Mouse (Mus musculus) spleen, adult 2 months (tissue): ENCODE data around the gene Gm21969. TPM values are rescaled to one million over a fixed set of nuclear protein-coding genes. Genes with fewer than 3 reads are reported as not detected.

Experiments
- DNase-seq, 2 experiments: peaks; one replicate each; pipeline versions ENCODE4 v3.0.0 to v3.0.0-alpha.2; 2012 to 2021; ENCODE audit warnings: low spot score in 2 of 2, low read depth in 1 of 2
- H3K27ac ChIP-seq: fragments of 200-500 bp; 2 replicates; pipeline ENCODE4 v1.5.1; 2012; ENCODE audit warnings: low read length, inconsistent platforms; ENCODE audit not compliant: insufficient read depth
- H3K27me3 ChIP-seq: fragments of 200-500 bp; 2 replicates; pipeline ENCODE4 v1.6.1; 2012; ENCODE audit warnings: mild to moderate bottlenecking, moderate library complexity, low read length, inconsistent platforms; ENCODE audit not compliant: control insufficient read depth, insufficient read depth
- H3K36me3 ChIP-seq: fragments of 200-500 bp; 2 replicates; pipeline ENCODE4 v1.6.1; 2012; ENCODE audit warnings: mild to moderate bottlenecking, low read length, inconsistent platforms; ENCODE audit not compliant: control insufficient read depth, insufficient read depth
- H3K4me1 ChIP-seq: fragments of 200-500 bp; 2 replicates; pipeline ENCODE4 v1.6.1; 2011; ENCODE audit warnings: inconsistent platforms; ENCODE audit not compliant: control insufficient read depth, insufficient read depth, insufficient read length
- H3K4me3 ChIP-seq: fragments of 200-500 bp; 2 replicates; pipeline ENCODE4 v1.5.1; 2011; ENCODE audit warnings: mild to moderate bottlenecking, inconsistent platforms; ENCODE audit not compliant: insufficient read depth, insufficient read length; ENCODE audit errors: extremely low read depth
- CTCF ChIP-seq: fragments of 200-500 bp; IDR thresholded peaks from 2 replicates; pipeline ENCODE4 v1.5.1; 2011; ENCODE audit warnings: mild to moderate bottlenecking, inconsistent platforms; ENCODE audit not compliant: insufficient read depth, insufficient read length, insufficient replicate concordance; ENCODE audit errors: extremely low read depth
- POLR2A ChIP-seq: fragments of 200-500 bp; IDR thresholded peaks from 2 replicates; pipeline ENCODE4 v1.6.1; 2011; ENCODE audit warnings: low read depth, low read length, inconsistent platforms
- WGBS: fragments of 180-500 bp; shearing (Covaris S2); methylation state at CpG from one replicate; pipeline ENCODE4 v1.1.7; 2018; 5-methylcytosine and 5-hydroxymethylcytosine counted together
- polyA plus RNA-seq: library from polyadenylated mRNA; depleted of rRNA; stranded (reverse); fragments of >200 nt; gene quantifications from 2 replicates; pipeline ENCODE4 v1.2.3, GENCODE M21; 2012

Gm21969 gene
- polyA plus RNA-seq, 1 experiment: 0.01 TPM

DNA sequence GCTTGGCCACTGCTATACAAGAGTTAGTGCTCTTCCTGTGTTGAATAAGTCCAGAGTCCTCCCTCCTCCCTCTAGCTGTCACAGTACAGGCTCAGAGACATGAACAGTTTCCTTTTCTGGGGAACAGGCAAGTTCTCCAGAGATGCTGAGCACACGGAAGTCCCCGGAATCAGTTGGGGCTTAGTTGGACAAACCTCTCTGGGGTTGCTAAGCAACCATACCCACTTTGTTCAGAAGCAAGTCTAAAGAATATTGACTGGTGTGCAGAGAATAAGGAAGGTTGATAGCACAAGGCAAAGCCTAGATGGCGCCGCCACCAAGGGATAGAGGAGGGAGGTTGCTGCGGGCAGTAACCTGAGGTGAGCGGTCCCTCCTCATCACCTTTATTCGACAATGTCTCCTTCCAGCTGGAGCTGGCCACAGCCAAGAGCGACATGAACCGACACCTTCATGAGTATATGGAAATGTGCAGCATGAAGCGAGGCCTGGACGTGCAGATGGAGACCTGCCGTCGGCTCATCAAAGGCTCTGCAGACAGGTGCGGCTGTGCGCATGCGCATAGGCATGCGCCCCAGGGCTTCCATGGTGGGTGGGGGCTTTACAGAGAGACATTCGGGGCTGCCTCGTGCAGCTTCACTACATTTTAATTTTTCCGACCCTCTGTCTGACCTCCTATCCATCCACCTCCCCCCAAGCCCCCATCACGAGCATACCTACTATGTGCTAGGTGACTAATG lies 11.7 kb downstream of the Gm21969 start:
- 92% methylated on average over 21 of the region's 21 CpGs for WGBS
- Histone ChIP-seq H3K36me3 (no peaks in the 10 kb centered on the region; the same call in 1 of the 2 replicates), H3K27ac (no peak overlapping the region), H3K4me1 (peaks cover 9% of the 10 kb centered on the region; the same call in 1 of the 2 replicates), H3K27me3 (no peaks in the 10 kb centered on the region), H3K4me3 (no peak overlapping the region)
- TF ChIP-seq POLR2A (no peak), CTCF (no peak)
- DNase-seq: no peak

DNA sequence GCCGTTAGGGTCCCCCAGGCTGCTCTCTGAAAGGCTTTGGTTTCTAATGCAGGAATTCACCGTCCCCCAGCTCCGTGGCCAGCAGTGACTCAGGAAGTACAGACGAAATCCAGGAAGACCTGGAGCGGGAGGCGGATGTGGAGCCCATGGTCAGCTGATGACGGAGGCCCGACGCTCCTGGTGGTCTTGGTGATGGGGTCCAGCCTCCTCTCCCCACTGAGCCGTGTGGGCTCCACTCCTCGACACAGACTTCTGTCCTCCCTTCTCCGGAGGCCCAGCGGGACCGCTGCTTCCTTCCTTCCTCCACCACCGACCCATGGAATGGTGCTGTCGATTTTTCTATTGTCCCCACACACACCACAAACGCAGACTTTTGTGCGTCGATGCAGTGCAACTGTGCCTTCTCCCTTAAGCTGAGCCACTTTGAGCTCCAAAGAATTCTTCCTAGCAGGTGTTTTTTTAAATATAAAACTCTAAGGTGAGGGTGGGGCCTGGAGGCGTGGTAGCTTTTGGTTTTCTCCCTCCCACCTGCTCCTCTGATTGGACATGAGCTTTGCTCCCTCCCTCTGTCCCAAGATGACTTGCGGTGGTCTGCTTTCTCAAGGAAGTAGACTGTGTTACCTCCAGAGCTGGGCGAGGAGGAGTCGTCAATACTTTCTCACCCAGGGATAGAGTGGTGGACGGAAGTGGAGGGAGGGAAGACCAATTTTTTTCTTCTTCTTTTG lies 13.5 kb downstream of the Gm21969 start:
- DNase-seq: peak; percentile 71 to 73
- H3K36me3 ChIP-seq: no peaks in the 10 kb centered on the region; the same call in 1 of the 2 replicates
- H3K27me3 ChIP-seq: no peaks in the 10 kb centered on the region
- peak overlapping the region; percentile 79 for H3K4me3 ChIP-seq
- H3K27ac ChIP-seq: peak overlapping the region; percentile 36
- peaks cover 9% of the 10 kb centered on the region; the same call in 1 of the 2 replicates for H3K4me1 ChIP-seq
- WGBS: 3% methylated on average over 24 of the region's 24 CpGs
- TF ChIP-seq POLR2A: peak; percentile 96
- TF ChIP-seq CTCF: no peak

- 23% methylated on average over 3 of the region's 3 CpGs for WGBS
- TF ChIP-seq POLR2A: no peak
- TF ChIP-seq CTCF: no peak
- Histone ChIP-seq H3K36me3 (no peaks in the 10 kb centered on the region; the same call in 1 of the 2 replicates), H3K27ac (peak overlapping the region; percentile 12; the same call in 1 of the 2 replicates), H3K27me3 (no peaks in the 10 kb centered on the region), H3K4me1 (peaks cover 9% of the 10 kb centered on the region; the same call in 1 of the 2 replicates), H3K4me3 (peak overlapping the region; percentile 79)
- DNase-seq: no peak
Measured at GRCm38 (mm10) chr4:139617001-139617364, 14.0 kb downstream of the Gm21969 start.

DNA sequence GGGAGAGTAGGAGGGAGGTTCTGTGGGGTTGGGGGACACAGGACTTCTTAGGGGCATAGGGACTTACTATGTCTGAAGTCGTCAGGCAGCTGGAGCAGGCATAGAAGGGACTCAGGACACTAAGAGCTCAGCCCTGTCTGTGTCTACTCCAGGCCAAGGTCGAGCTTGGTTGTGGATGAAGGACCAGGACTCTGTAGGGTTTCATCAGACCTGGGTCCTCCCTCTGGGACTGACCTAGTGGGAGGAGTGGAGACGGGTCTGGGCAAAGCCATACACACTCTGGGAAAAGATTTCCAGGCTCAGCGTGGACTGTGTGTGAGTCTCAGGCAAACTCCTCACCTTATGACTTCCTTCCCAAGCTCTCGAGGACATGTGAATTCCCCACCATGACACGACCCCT lies 16.8 kb downstream of the Gm21969 start:
- DNase-seq: no peak
- H3K36me3 ChIP-seq: no peaks in the 10 kb centered on the region; the same call in 1 of the 2 replicates
- H3K4me3 ChIP-seq: no peak overlapping the region
- H3K27ac ChIP-seq: no peak overlapping the region
- H3K4me1 ChIP-seq: peaks cover 18% of the 10 kb centered on the region; the same call in 1 of the 2 replicates
- 86% methylated on average over 6 of the region's 6 CpGs for WGBS
- H3K27me3 ChIP-seq: no peaks in the 10 kb centered on the region
- TF ChIP-seq CTCF: no peak
- TF ChIP-seq POLR2A: no peak

- WGBS: under 1% methylated on average over 35 of the region's 38 CpGs
- H3K4me1 ChIP-seq: peaks cover 9% of the 10 kb centered on the region; the same call in 1 of the 2 replicates
- no peaks in the 10 kb centered on the region for H3K36me3 ChIP-seq
- H3K27ac ChIP-seq: peak within 1 kb of the TSS; percentile 88
- peak within 1 kb of the TSS; percentile 85 for H3K4me3 ChIP-seq
- no peak for TF ChIP-seq CTCF
- peak; percentile 73 for TF ChIP-seq POLR2A
- peak; percentile 80 to 96 for DNase-seq
- H3K27me3 ChIP-seq: no peaks in the 10 kb centered on the region
Measured at GRCm38 (mm10) chr4:139622373-139623282, 19.6 kb downstream of the Gm21969 start, which contains the start of gene Aldh4a1. TSS of gene Aldh4a1 (plus strand) at chr4:139622866.

DNA sequence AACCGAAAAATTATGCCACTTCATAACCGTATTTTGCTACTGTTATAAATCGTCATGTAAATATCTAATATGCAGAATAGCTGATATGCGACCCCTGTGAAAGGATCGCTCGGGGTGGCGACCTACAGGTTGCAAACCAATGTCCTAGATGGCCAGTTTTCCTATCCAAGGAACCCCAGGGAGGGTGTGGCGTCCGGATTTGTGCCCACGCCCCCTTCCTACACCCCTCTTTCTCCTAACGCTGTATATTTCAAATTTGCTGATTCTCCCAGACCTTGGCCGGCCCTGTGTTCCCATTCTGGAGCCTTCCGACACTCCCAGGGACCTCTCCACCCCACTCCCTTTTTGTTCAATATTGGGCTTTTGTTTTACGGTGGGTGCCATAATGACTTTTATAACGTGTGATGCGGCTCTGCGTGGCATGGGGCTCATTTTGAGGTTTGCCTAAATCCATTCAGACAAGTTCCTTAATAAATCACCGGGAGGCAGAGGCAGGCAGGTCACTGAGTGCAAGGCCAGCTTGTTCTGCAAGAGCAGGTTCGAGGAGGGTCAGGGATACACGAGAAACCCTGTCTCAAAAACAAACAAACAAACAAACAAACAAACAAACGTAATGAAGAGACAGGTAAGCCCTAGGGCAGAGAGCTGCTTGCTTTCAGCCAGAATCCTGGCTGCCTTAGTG lies 20.6 kb downstream of the Gm21969 start:
- DNase-seq: no peak
- Histone ChIP-seq H3K4me1 (peaks cover 9% of the 10 kb centered on the region; the same call in 1 of the 2 replicates), H3K27me3 (no peaks in the 10 kb centered on the region), H3K36me3 (no peaks in the 10 kb centered on the region), H3K27ac (no peak overlapping the region), H3K4me3 (peak overlapping the region; percentile 85)
- WGBS: 18% methylated on average over 21 of the region's 21 CpGs
- TF ChIP-seq POLR2A (no peak), CTCF (no peak)
